Mouse (Mus musculus) NIH3T3 (cell line): Measurements from ENCODE around the gene Ssbp3.

Experiments
- DNase-seq: peaks from one replicate; pipeline ENCODE4 v3.0.0-alpha.2; 2012; ENCODE audit warnings: low read depth

Gene Ssbp3

DNA sequence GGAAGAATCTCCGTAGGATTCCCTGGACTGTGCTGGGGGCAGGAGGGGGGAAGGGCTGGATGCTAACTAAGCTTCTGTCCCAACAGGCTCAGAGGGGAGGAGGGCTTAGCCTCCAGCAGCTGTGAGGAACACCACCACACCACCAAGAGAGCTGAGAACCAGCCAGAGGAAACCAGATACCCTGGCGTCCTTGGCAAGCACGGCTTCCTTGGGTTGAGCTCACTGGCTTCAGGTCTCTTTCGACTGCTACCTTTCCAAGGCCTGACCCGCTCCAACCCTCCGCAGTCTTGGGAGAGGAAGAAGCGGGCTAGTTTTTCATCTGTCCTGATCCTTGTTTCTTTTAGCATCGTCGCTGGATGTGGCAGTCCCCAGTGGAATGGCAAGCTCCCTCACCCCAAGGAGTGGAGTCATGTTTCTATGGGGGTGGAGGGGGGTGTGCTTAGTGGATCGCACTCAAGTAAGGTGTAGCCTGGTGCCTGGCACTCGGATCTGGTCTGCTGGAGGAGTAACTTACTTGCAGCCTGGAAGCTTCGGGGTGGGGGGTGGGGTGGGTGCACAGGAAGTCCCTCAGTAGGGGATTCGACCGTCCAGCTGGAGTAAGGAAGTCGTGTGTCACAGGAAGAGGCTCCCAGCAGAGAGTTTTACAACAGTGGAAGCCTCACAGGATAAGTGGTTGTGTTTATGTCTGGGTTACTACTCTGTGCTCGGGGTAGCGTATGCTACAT lies 2.6 kb upstream of the Ssbp3 start:
- DNase-seq = peak; percentile 85

DNA sequence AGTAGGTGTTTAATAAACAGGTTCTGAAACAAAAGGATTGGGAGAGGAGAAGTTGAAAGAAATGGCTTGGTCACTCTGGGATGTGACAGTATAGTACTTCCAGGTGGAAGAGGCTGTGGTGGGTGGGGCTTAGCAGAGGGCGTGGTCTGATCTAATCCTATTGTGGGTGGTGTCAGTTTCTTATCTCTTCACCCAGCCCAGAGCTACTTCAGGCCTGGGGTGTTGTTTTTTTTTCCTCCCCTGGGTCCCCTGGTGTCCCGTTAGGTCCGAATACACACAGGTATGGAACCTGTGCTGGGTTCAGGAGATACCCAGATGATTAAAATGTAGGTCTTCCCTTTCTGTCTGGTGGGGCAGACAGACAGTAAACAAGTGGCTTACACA lies 2.1 kb upstream of the Ssbp3 start:
- peak; percentile 46 for DNase-seq

GRCm38 (mm10) chr4:106908950-106909751 lies 1.4 kb upstream of the Ssbp3 start:
- DNase-seq = peak; percentile 98

- DNase-seq = no peak
These were observed 704 bp upstream of the Ssbp3 start for GRCm38 (mm10) chr4:106909797-106910196.

GRCm38 (mm10) chr4:106911246-106911801 lies 823 bp downstream of the Ssbp3 start:
- peak; percentile 98 for DNase-seq

- DNase-seq = peak; percentile 67
These were observed 1.6 kb downstream of the Ssbp3 start for GRCm38 (mm10) chr4:106911951-106912688.

- no peak for DNase-seq
These were observed 2.2 kb downstream of the Ssbp3 start for GRCm38 (mm10) chr4:106912689-106913041.

DNA sequence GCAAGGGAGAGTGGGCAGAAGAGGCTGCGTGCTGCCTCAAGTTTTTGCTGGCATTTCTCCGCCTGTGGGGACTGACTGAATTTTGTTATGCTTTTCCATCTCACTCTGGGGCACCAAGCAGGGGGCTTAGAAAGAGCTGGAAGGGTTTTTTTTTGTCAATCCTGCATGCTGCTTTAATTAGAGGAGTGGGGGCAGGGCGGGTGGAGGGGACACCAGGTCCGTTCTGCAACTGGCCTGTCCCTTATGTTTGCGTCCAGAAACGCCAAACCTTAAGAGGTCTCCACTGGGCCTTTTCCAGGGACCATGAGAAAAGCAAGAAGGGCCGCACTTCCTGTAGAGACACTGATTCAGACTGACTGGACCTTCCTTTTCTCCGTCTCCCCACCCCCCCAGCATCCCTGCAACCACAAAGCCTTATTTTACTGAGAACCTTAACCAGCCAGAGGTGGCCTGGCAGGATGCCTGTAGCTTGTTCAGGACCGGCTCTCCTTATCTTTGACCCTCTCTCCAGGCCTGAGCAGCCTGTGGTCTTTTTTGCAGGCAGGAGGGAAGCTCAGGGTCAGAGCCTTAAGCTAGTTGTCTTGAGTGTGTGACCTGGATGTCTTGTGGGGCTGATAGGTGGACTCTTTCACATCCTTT lies 3.0 kb downstream of the Ssbp3 start:
- DNase-seq = peak; percentile 76

DNA sequence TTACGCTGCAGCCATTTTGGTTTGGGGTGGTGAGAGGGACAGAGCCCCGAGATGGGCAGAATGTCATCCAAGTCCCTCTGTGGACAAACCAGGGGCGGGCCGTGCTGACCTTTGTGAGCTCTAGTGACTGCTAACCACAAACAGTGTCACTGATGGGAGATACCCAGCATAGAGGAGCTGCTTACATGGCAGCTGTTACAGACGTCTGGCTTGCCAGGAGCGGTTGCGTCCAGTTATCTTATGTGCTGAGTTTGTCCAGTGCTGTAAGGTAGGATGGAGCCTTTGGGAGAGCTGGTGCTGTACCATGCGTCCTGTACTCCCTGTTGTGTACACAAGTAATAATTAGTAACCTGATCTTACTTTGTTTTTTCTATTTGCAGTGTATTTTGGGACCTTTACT lies 4.8 kb downstream of the Ssbp3 start:
- DNase-seq = no peak

DNA sequence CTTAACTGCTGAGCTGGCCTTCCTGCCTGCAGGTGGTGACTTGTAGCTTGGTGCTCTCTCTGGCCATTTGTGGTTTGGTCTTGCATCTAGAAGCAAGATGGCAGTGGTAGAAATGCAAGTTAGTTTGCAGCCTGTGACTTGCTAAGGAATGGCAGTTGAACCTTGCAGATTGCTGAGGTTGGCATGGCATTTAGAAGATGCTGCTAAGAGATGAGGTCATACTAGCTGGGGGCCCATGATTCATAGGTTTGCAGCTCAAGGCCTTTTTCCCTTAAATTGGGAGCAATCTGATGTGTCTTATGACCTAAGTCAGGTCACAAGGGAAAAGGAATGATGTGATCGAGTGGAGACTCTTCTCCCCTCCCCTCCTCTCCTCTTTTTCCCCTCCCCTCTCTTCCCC lies 7.8 kb downstream of the Ssbp3 start:
- peak; percentile 53 for DNase-seq

- no peak for DNase-seq
These were observed 9.6 kb downstream of the Ssbp3 start for GRCm38 (mm10) chr4:106920119-106920518.

- peak; percentile 14 for DNase-seq
These were observed 11.2 kb downstream of the Ssbp3 start for GRCm38 (mm10) chr4:106921375-106922336.

GRCm38 (mm10) chr4:106922919-106923318 lies 12.4 kb downstream of the Ssbp3 start:
- DNase-seq = no peak

- DNase-seq = no peak
These were observed 13.7 kb downstream of the Ssbp3 start for GRCm38 (mm10) chr4:106924175-106924574.

DNA sequence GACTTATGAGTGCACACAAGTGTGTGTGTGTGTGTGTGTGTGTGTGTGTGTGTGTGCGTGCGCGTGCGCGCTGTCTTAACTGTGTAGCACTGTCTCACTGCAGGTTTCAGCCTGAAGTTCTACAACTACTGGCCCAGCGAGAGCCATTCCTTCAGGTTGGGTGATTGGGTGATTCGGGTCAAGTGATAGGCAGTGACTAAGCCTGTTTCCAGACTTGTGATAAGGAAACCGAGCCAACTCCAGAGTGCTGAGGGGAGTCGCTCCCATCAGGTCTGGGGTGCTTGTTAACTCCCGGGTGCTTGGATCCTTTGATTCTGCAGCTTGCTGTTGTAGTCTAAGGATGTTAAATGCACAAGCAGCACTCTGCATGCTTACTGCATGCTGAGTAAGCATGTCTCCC lies 14.4 kb downstream of the Ssbp3 start:
- no peak for DNase-seq

GRCm38 (mm10) chr4:106926401-106926800 lies 15.9 kb downstream of the Ssbp3 start:
- DNase-seq = no peak

- no peak for DNase-seq
These were observed 16.5 kb downstream of the Ssbp3 start for GRCm38 (mm10) chr4:106927034-106927433.

GRCm38 (mm10) chr4:106928961-106929360 lies 18.5 kb downstream of the Ssbp3 start:
- no peak for DNase-seq

GRCm38 (mm10) chr4:106932583-106932982 lies 22.1 kb downstream of the Ssbp3 start:
- DNase-seq = no peak

GRCm38 (mm10) chr4:106933813-106934482 lies 23.4 kb downstream of the Ssbp3 start:
- DNase-seq = no peak
